7 mouse cellular contexts compared by ENCODE assay signal in the genomic region with DNA sequence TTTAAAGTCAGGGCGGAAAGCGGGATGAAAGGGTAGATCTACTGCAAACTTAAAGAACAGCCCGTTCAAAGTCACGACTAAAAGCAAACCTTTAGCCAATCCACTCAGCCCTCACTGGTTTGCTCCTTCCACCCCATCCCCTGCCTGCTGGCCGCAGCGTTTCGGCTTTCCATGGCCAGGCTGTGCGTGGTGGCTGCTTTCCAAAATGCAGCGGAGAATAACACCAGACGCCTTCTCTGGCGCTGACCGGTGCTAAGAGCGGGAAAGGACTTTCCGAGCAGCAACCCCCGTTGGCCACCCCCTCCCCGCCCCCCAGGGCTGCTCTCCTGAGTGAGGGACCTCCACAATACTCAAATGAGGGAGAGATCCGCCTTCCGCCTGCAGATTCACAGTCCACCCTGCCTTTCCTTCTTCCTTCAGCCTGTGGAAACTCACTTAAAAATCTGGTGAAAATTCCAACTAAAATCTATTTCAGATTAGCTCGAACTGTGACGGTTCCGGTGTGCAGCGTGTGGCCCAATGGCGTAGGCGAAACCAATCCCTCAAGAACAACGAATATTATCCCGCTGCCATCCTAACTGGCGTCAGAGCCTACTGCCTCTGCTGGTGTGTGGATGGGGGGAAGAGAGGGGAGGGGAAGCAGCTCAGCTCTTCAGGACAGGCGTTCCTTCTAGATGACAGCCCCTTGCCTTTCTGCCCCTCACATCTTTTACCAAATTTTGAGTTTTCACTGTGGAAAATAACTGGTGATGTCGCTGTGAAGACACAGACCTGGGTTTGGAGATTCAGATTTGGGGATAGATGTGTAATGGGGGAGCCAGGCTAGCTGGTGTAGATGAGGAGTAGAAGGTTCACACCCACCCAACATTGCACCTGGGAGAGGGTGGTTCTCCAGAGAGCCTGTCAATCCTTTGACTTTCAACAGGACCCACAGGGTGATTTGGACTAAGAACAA. TPM values are rescaled to one million over a fixed set of nuclear protein-coding genes. Genes with fewer than 3 reads are reported as not detected.
DNase-seq lines count a peak whose midpoint lies in the region; ATAC-seq and TF ChIP-seq lines count a peak whose summit lies in the region.

No protein-coding gene starts in this region.

- H3K4me1 ChIP-seq in cerebellum, adult 2 months (ENCODE audit: control insufficient read depth, insufficient read depth, low read length) = no peaks in the 10 kb centered on the region; the same call in 1 of the 2 replicates
- H3K4me1 ChIP-seq in embryonic facial prominence, embryonic 13.5 days = peaks cover 18% of the 10 kb centered on the region
- peaks cover 4 to 16% of the 10 kb centered on the region in 2 experiments; a peak in 3 of 4 replicates for H3K4me1 ChIP-seq in heart, embryonic 14.5 days (ENCODE audit: control insufficient read depth in 2 of 2, insufficient read depth in 2 of 2, low read length in 2 of 2)
- peaks cover 13% of the 10 kb centered on the region for H3K4me1 ChIP-seq in kidney, embryonic 16.5 days (ENCODE audit: insufficient read depth, low read length)
- 0 out of 2 replicates have a peak, but pooled peaks cover 2% of the 10 kb centered on the region for H3K4me1 ChIP-seq in limb, embryonic 14.5 days (ENCODE audit: control insufficient read depth, insufficient read depth, low read length)
- peaks cover 34% of the 10 kb centered on the region for H3K4me1 ChIP-seq in neural tube, embryonic 13.5 days (replicated peaks)

- peak overlapping the region; percentile 99 for H3K4me2 ChIP-seq in embryonic facial prominence, embryonic 13.5 days
- peak overlapping the region; percentile 100 for H3K4me2 ChIP-seq in heart, embryonic 14.5 days (ENCODE audit: low read length)
- H3K4me2 ChIP-seq in kidney, embryonic 16.5 days (replicated peaks; ENCODE audit: low read depth, low read length) = peak overlapping the region; percentile 99
- peak overlapping the region; percentile 97 for H3K4me2 ChIP-seq in limb, embryonic 14.5 days (replicated peaks; ENCODE audit: low read depth, low read length, severe bottlenecking)
- H3K4me2 ChIP-seq in neural tube, embryonic 13.5 days = peak overlapping the region; percentile 86

- H3K36me3 ChIP-seq in embryonic facial prominence, embryonic 13.5 days = no peaks in the 10 kb centered on the region
- no peaks in the 10 kb centered on the region for H3K36me3 ChIP-seq in heart, embryonic 14.5 days (ENCODE audit: control insufficient read depth, insufficient read depth, low read length)
- H3K36me3 ChIP-seq in kidney, embryonic 16.5 days (ENCODE audit: insufficient read depth, low read length) = no peaks in the 10 kb centered on the region
- no peaks in the 10 kb centered on the region for H3K36me3 ChIP-seq in limb, embryonic 14.5 days (ENCODE audit: control insufficient read depth, insufficient read depth, low read length)
- H3K36me3 ChIP-seq in neural tube, embryonic 13.5 days = no peaks in the 10 kb centered on the region

- peak; percentile 86 to 89 for DNase-seq in cerebellum, adult 2 months
- peak; percentile 64 for DNase-seq in limb, embryonic 14.5 days (ENCODE audit: low spot score)

- H3K4me3 ChIP-seq in cerebellum, adult 2 months (replicated peaks; ENCODE audit: insufficient read depth, low read depth, low read length) = peak overlapping the region; percentile 53
- H3K4me3 ChIP-seq in embryonic facial prominence, embryonic 13.5 days = peak overlapping the region; percentile 68
- peak overlapping the region; percentile 53 to 70 for H3K4me3 ChIP-seq in heart, embryonic 14.5 days (ENCODE audit: control insufficient read depth in 1 of 2, insufficient read depth in 1 of 2, low read depth in 1 of 2, low read length in 2 of 2)
- peak overlapping the region; percentile 67 for H3K4me3 ChIP-seq in kidney, embryonic 16.5 days (ENCODE audit: low read length)
- H3K4me3 ChIP-seq in limb, embryonic 14.5 days (replicated peaks; ENCODE audit: low read length) = peak overlapping the region; percentile 74
- peak overlapping the region; percentile 89 for H3K4me3 ChIP-seq in neural tube, embryonic 13.5 days

- no peaks in the 10 kb centered on the region for H3K27me3 ChIP-seq in cerebellum, adult 2 months (ENCODE audit: control insufficient read depth, insufficient read depth, low read length)
- peaks cover 67% of the 10 kb centered on the region for H3K27me3 ChIP-seq in embryonic facial prominence, embryonic 13.5 days
- H3K27me3 ChIP-seq in heart, embryonic 14.5 days (ENCODE audit: control insufficient read depth, insufficient read depth, low read length) = peaks cover 49% of the 10 kb centered on the region
- H3K27me3 ChIP-seq in kidney, embryonic 16.5 days (ENCODE audit: insufficient read depth, low read length) = peaks cover 41% of the 10 kb centered on the region
- H3K27me3 ChIP-seq in limb, embryonic 14.5 days (ENCODE audit: control insufficient read depth, insufficient read depth, low read length) = peaks cover 24% of the 10 kb centered on the region
- peaks cover 7% of the 10 kb centered on the region; the same call in 1 of the 2 replicates for H3K27me3 ChIP-seq in neural tube, embryonic 13.5 days

- ATAC-seq in embryonic facial prominence, embryonic 13.5 days (ENCODE audit: insufficient number of reproducible peaks, insufficient read depth, low FRiP score, low TSS enrichment, low read depth) = no peak
- ATAC-seq in heart, embryonic 14.5 days (ENCODE audit: insufficient number of reproducible peaks, insufficient read depth, low FRiP score, low read depth) = no peak
- ATAC-seq in kidney, embryonic 16.5 days (ENCODE audit: low FRiP score, low TSS enrichment) = peak; percentile 52; the same call in 1 of the 2 replicates
- peak; percentile 69 for ATAC-seq in limb, embryonic 14.5 days (ENCODE audit: low FRiP score, low read depth)
- peak; percentile 61 for ATAC-seq in neural tube, embryonic 13.5 days (ENCODE audit: low read depth)
- ATAC-seq in erythroid progenitor cell, adult 5-6 weeks (replicated peaks; ENCODE audit: low FRiP score, poor library complexity, severe bottlenecking) = no peak

- no peak for TF ChIP-seq CTCF in cerebellum, adult 2 months (IDR thresholded peaks at IDR 0.05; ENCODE audit: borderline replicate concordance, insufficient read depth, low read depth, low read length)

- peak overlapping the region; percentile 56 for H3K9ac ChIP-seq in embryonic facial prominence, embryonic 13.5 days
- peak overlapping the region; percentile 68 for H3K9ac ChIP-seq in heart, embryonic 14.5 days (ENCODE audit: low read length)
- peak overlapping the region; percentile 62 for H3K9ac ChIP-seq in kidney, embryonic 16.5 days (replicated peaks; ENCODE audit: low read length)
- H3K9ac ChIP-seq in limb, embryonic 14.5 days (ENCODE audit: low read depth, low read length, severe bottlenecking) = peak overlapping the region; percentile 46
- peak overlapping the region; percentile 82 for H3K9ac ChIP-seq in neural tube, embryonic 13.5 days

- 1% methylated on average over 29 of the region's 29 CpGs for WGBS in cerebellum, adult 2 months
- 2% methylated on average over 29 of the region's 29 CpGs for WGBS in embryonic facial prominence, embryonic 13.5 days
- 2% methylated on average over 28 of the region's 29 CpGs for whole genome bisulfite sequencing in heart, embryonic 14.5 days
- WGBS in kidney, embryonic 16.5 days = 2% methylated on average over 29 of the region's 29 CpGs
- WGBS in limb, embryonic 14.5 days = 1% methylated on average over 29 of the region's 29 CpGs
- 2% methylated on average over 29 of the region's 29 CpGs for WGBS in neural tube, embryonic 13.5 days

- H3K27ac ChIP-seq in cerebellum, adult 2 months (ENCODE audit: insufficient read depth, low read length) = peak overlapping the region; percentile 72
- no peak overlapping the region for H3K27ac ChIP-seq in embryonic facial prominence, embryonic 13.5 days
- H3K27ac ChIP-seq in heart, embryonic 14.5 days (replicated peaks in 1 of 2; ENCODE audit: control insufficient read depth in 1 of 2, insufficient read depth in 1 of 2, low read depth in 2 of 2, low read length in 2 of 2) = 0 out of 4 replicates have a peak overlapping the region, but pooled peaks of 1 of the 2 experiments have one; percentile 14
- H3K27ac ChIP-seq in kidney, embryonic 16.5 days (ENCODE audit: low read length) = no peak overlapping the region
- H3K27ac ChIP-seq in limb, embryonic 14.5 days (replicated peaks; ENCODE audit: low read depth, low read length) = peak overlapping the region; percentile 40; the same call in 1 of the 2 replicates
- peak overlapping the region; percentile 98 for H3K27ac ChIP-seq in neural tube, embryonic 13.5 days (replicated peaks)

- peak; percentile 38; the same call in 1 of the 2 replicates for TF ChIP-seq POLR2A in cerebellum, adult 2 months (IDR thresholded peaks at IDR 0.05; ENCODE audit: borderline replicate concordance, insufficient read depth, low read length)
- no peak for TF ChIP-seq POLR2A in limb, embryonic 14.5 days (IDR thresholded peaks at IDR 0.05; ENCODE audit: borderline replicate concordance, extremely low read depth, insufficient read depth, insufficient read length)

- no peaks in the 10 kb centered on the region; the same call in 1 of the 2 replicates for H3K9me3 ChIP-seq in embryonic facial prominence, embryonic 13.5 days
- peaks cover 6% of the 10 kb centered on the region; the same call in 1 of the 2 replicates for H3K9me3 ChIP-seq in heart, embryonic 14.5 days (ENCODE audit: control insufficient read depth, low read length)
- no peaks in the 10 kb centered on the region for H3K9me3 ChIP-seq in kidney, embryonic 16.5 days (ENCODE audit: low read length)
- H3K9me3 ChIP-seq in limb, embryonic 14.5 days (ENCODE audit: control insufficient read depth, low read length) = no peaks in the 10 kb centered on the region
- no peaks in the 10 kb centered on the region for H3K9me3 ChIP-seq in neural tube, embryonic 13.5 days

RNA-seq across cellular contexts. Expression of gene Ube2ql1, which starts 0.9 kb away (rescaled TPM):
- 102 and 105 TPM in 2 replicates for polyA plus RNA-seq in cerebellum, adult 2 months (2012; rRNA removed)
- 0.80 and 1.1 TPM in 2 replicates for polyA plus RNA-seq in embryonic facial prominence, embryonic 13.5 days (2015; fragmentation: Nextera tagmentation; extraction: Ambion mirVana)
- polyA plus RNA-seq in heart, embryonic 14.5 days (2014; fragmentation: Nextera tagmentation; extraction: Ambion mirVana) = 0.74 and 1.0 TPM in 2 replicates
- 0.61 and 0.75 TPM in 2 replicates for polyA plus RNA-seq in kidney, embryonic 16.5 days (2015; fragmentation: Nextera tagmentation; extraction: Ambion mirVana)
- 13.9 and 18.2 TPM in 2 replicates for polyA plus RNA-seq in limb, embryonic 14.5 days (2012; rRNA removed)
- 4.0 and 5.3 TPM in 2 replicates for polyA plus RNA-seq in limb, embryonic 14.5 days (2014; fragmentation: Nextera tagmentation; extraction: Ambion mirVana)
- polyA plus RNA-seq in neural tube, embryonic 13.5 days (2015; fragmentation: Nextera tagmentation; extraction: Ambion mirVana) = 38.6 and 43.3 TPM in 2 replicates
- total RNA-seq in erythroid progenitor cell, adult 5-6 weeks (2015; ENCODE audit: low replicate concordance) = not detected in 2 replicates
- not detected in 2 replicates for total RNA-seq in erythroid progenitor cell, adult 5-6 weeks (2017; ENCODE audit: low replicate concordance)

Comparison
In these comparisons a context has a peak if more than half of its experiments do, and no peak if none do; other contexts are left out.
1. H3K27ac ChIP-seq: peak in cerebellum, adult 2 months (single experiment), limb, embryonic 14.5 days (single experiment) and neural tube, embryonic 13.5 days (single experiment); none in embryonic facial prominence, embryonic 13.5 days (single experiment) and kidney, embryonic 16.5 days (single experiment).
2. ATAC-seq: peak in kidney, embryonic 16.5 days (single experiment), limb, embryonic 14.5 days (single experiment) and neural tube, embryonic 13.5 days (single experiment); none in embryonic facial prominence, embryonic 13.5 days (single experiment), heart, embryonic 14.5 days (single experiment) and erythroid progenitor cell, adult 5-6 weeks (single experiment).
3. Peak in every context shown above with its lines, with median percentiles within 50 percentile points of each other: H3K4me3 ChIP-seq, H3K4me2 ChIP-seq and H3K9ac ChIP-seq.